Mouse (Mus musculus) heart, postnatal 0 days (tissue): ENCODE measurements at regions not wholly inside any gene's neighbourhood (a gene's known extent, or its start where the extent isn't known, plus 50 kb on each side); places are given as distances from the start of the nearest gene placed in this dataset.

Experiments used
- CTCF ChIP-seq: IDR thresholded peaks from 2 replicates; pipeline ENCODE4 v1.5.1; 2016; ENCODE audit warnings: antibody characterized with exemption, control low read depth, low read depth
- EP300 ChIP-seq: IDR thresholded peaks from 2 replicates; pipeline ENCODE4 v1.6.1; 2016; ENCODE audit warnings: antibody characterized with exemption, low read depth

DNA sequence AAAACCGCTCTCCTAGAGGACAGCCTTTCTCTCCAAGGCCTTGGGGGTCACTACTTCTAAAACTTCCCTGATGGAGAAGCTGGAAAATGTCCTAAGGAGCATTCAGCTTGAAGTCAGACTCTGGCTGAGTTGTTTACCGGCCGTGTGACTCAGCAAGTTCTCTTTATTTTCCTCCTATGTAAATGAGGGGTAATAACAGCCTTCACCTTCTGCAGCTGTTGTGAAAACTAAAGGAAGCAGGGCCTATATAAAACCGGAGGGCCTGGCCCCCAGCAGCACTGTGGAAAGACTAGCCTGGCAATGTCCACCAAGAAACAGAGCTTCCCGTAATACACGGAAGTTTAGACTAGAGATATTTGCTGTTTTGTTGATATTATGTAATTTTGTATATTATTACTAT lies 69.7 kb upstream of the Cited2 start:
- TF ChIP-seq CTCF (no peak), EP300 (no peak)
